14 mouse cellular contexts compared by ENCODE assay signal in the genomic region with DNA sequence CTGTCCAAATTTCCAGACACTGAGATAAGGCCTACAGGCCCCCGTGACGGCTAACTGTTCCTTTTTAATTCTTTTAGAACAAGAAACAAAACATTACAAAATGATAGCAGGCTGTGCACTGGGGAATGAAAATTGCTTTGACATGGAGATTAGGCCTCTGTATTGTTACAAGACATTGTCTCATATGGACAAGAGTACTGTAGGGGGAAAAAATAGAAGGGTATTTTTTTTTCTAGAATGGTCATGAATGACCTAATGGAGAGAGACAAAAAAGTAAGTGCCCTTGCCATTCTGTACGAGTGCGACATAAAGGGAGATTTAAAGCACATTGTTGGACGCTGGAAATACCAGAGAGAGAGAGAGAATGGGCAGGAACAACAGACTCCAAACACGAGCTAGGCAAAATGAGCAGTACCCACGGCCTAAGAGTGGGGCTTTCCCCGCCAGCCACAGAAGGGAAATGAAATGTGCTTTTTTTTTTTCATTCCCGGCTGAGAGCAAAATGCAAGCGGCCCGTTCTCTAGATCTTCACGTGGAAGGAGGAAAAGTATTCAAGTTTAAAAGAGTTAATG. TPM values are rescaled to one million over a fixed set of nuclear protein-coding genes. Genes with fewer than 3 reads are reported as not detected.
A peak's percentile ranks its signal among the peaks of the same experiment; 100 is the strongest.
DNase-seq lines count a peak whose midpoint lies in the region; ATAC-seq and TF ChIP-seq lines count a peak whose summit lies in the region.
"Had no signal": no experiment of that assay in that cellular context is flagged by ENCODE, and none has a peak within 500 bp of the region (broad histone marks: within the 10 kb centered on the region; RNA-seq: fewer than 3 reads in every experiment).

No protein-coding gene starts in this region.

- WGBS in kidney, embryonic 15.5 days, result 31% methylated on average over 12 of the region's 12 CpGs
- WGBS in kidney, adult 2 months, result 44% methylated on average over 12 of the region's 12 CpGs
- WGBS in forebrain, embryonic 10.5 days, result 20% methylated on average over 12 of the region's 12 CpGs
- WGBS in hindbrain, embryonic 14.5 days, result 7% methylated on average over 12 of the region's 12 CpGs
- 10% methylated on average over 12 of the region's 12 CpGs for WGBS in neural tube, embryonic 12.5 days

- 0 out of 2 replicates have a peak overlapping the region, but pooled peaks have one; percentile 2 for H3K4me3 ChIP-seq in kidney, embryonic 15.5 days (replicated peaks)
- no peak overlapping the region for H3K4me3 ChIP-seq in kidney, adult 2 months (ENCODE audit: insufficient read depth, low read depth, low read length)
- peak overlapping the region; percentile 25 for H3K4me3 ChIP-seq in forebrain, embryonic 10.5 days
- H3K4me3 ChIP-seq in hindbrain, embryonic 14.5 days (replicated peaks; ENCODE audit: low read length), result no peak overlapping the region
- no peak overlapping the region for H3K4me3 ChIP-seq in neural tube, embryonic 12.5 days
- H3K4me3 ChIP-seq: erythroblast, embryonic 14.5 days; lung, embryonic 15.5 days; stomach, embryonic 15.5 days had no signal

- peak overlapping the region; percentile 33 for H3K4me2 ChIP-seq in kidney, embryonic 15.5 days
- peak overlapping the region; percentile 24 for H3K4me2 ChIP-seq in hindbrain, embryonic 14.5 days (replicated peaks)
- H3K4me2 ChIP-seq in neural tube, embryonic 12.5 days (replicated peaks), result peak overlapping the region; percentile 48
- H3K4me2 ChIP-seq: lung, embryonic 15.5 days; stomach, embryonic 15.5 days had no signal

- ATAC-seq in kidney, embryonic 15.5 days (replicated peaks; ENCODE audit: low FRiP score), result no peak
- ATAC-seq in hindbrain, embryonic 14.5 days (ENCODE audit: low FRiP score), result no peak
- ATAC-seq in neural tube, embryonic 12.5 days (ENCODE audit: low FRiP score, low read depth), result peak; percentile 3; the same call in 1 of the 2 replicates
- ATAC-seq in megakaryocyte-erythroid progenitor cell, adult 5-6 weeks (replicated peaks; ENCODE audit: low FRiP score, low TSS enrichment, poor library complexity, severe bottlenecking), result no peak

- no peak for TF ChIP-seq POLR2A in kidney, adult 2 months (IDR thresholded peaks at IDR 0.05; ENCODE audit: low read depth, low read length)

- DNase-seq in kidney, adult 2 months, result no peak
- DNase-seq in forebrain, embryonic 10.5 days (ENCODE audit: extremely low spot score, low spot score), result no peak
- no peak for DNase-seq in hindbrain, embryonic 14.5 days (ENCODE audit: low spot score)
- DNase-seq in urinary bladder, postnatal 10 days (ENCODE audit: low spot score), result no peak
- no peak for DNase-seq in gastrocnemius, postnatal 25 days
- DNase-seq: cerebellum, postnatal 14 days; kidney, postnatal 14 days had no signal

- TF ChIP-seq CTCF in kidney, adult 2 months (conservative IDR thresholded peaks at IDR 0.05; ENCODE audit: insufficient read depth, insufficient read length, low read depth, low read length), result no peak

- peaks cover 14% of the 10 kb centered on the region for H3K4me1 ChIP-seq in kidney, embryonic 15.5 days
- no peaks in the 10 kb centered on the region for H3K4me1 ChIP-seq in kidney, adult 2 months (ENCODE audit: control insufficient read depth, insufficient read depth, low read length)
- peaks cover 28% of the 10 kb centered on the region for H3K4me1 ChIP-seq in forebrain, embryonic 10.5 days
- peaks cover 20% of the 10 kb centered on the region for H3K4me1 ChIP-seq in hindbrain, embryonic 14.5 days (replicated peaks; ENCODE audit: control insufficient read depth, insufficient read depth, low read length)
- H3K4me1 ChIP-seq in neural tube, embryonic 12.5 days, result peaks cover 41% of the 10 kb centered on the region
- H3K4me1 ChIP-seq: stomach, embryonic 15.5 days had no signal

- no peak overlapping the region for H3K27ac ChIP-seq in kidney, embryonic 15.5 days
- H3K27ac ChIP-seq in kidney, adult 2 months (ENCODE audit: insufficient read depth, low read depth, low read length), result no peak overlapping the region
- H3K27ac ChIP-seq in forebrain, embryonic 10.5 days, result no peak overlapping the region
- peak overlapping the region; percentile 38 for H3K27ac ChIP-seq in hindbrain, embryonic 14.5 days
- H3K27ac ChIP-seq in neural tube, embryonic 12.5 days, result 0 out of 2 replicates have a peak overlapping the region, but pooled peaks have one; percentile 53
- H3K27ac ChIP-seq: lung, embryonic 15.5 days; stomach, embryonic 15.5 days had no signal

- H3K36me3 ChIP-seq in kidney, embryonic 15.5 days, result no peaks in the 10 kb centered on the region
- H3K36me3 ChIP-seq in kidney, adult 2 months (ENCODE audit: control insufficient read depth, insufficient read depth, low read length), result no peaks in the 10 kb centered on the region
- no peaks in the 10 kb centered on the region for H3K36me3 ChIP-seq in forebrain, embryonic 10.5 days (replicated peaks)
- no peaks in the 10 kb centered on the region for H3K36me3 ChIP-seq in hindbrain, embryonic 14.5 days (replicated peaks; ENCODE audit: control insufficient read depth, insufficient read depth)
- H3K36me3 ChIP-seq in neural tube, embryonic 12.5 days, result peaks cover 10% of the 10 kb centered on the region; the same call in 1 of the 2 replicates
- H3K36me3 ChIP-seq: lung, embryonic 15.5 days; stomach, embryonic 15.5 days had no signal

- no peaks in the 10 kb centered on the region for H3K9me3 ChIP-seq in kidney, embryonic 15.5 days (replicated peaks)
- no peaks in the 10 kb centered on the region for H3K9me3 ChIP-seq in forebrain, embryonic 10.5 days
- no peaks in the 10 kb centered on the region for H3K9me3 ChIP-seq in hindbrain, embryonic 14.5 days (ENCODE audit: control insufficient read depth, low read length)
- no peaks in the 10 kb centered on the region for H3K9me3 ChIP-seq in neural tube, embryonic 12.5 days
- H3K9me3 ChIP-seq: lung, embryonic 15.5 days; stomach, embryonic 15.5 days had no signal

- no peak overlapping the region for H3K9ac ChIP-seq in kidney, embryonic 15.5 days
- no peak overlapping the region for H3K9ac ChIP-seq in hindbrain, embryonic 14.5 days
- H3K9ac ChIP-seq in neural tube, embryonic 12.5 days, result no peak overlapping the region
- H3K9ac ChIP-seq: lung, embryonic 15.5 days; stomach, embryonic 15.5 days had no signal

- H3K27me3 ChIP-seq in kidney, embryonic 15.5 days, result peaks cover 25% of the 10 kb centered on the region
- H3K27me3 ChIP-seq in kidney, adult 2 months (replicated peaks; ENCODE audit: control insufficient read depth, insufficient read depth, low read length), result no peaks in the 10 kb centered on the region
- H3K27me3 ChIP-seq in forebrain, embryonic 10.5 days (ENCODE audit: poor library complexity, severe bottlenecking), result peaks cover 56% of the 10 kb centered on the region
- H3K27me3 ChIP-seq in hindbrain, embryonic 14.5 days (ENCODE audit: control insufficient read depth, insufficient read depth, low read length), result no peaks in the 10 kb centered on the region
- no peaks in the 10 kb centered on the region for H3K27me3 ChIP-seq in neural tube, embryonic 12.5 days (replicated peaks)

RNA-seq across cellular contexts. Expression of gene Prox1, which starts 21.8 kb away (rescaled TPM):
- 1.3 and 1.8 TPM in 2 replicates for polyA plus RNA-seq in kidney, embryonic 15.5 days (2015; fragmentation: Nextera tagmentation; extraction: Ambion mirVana)
- 2.7 and 3.7 TPM in 2 replicates for polyA plus RNA-seq in kidney, adult 2 months (2012; rRNA removed)
- polyA plus RNA-seq in forebrain, embryonic 10.5 days (2016; fragmentation: Nextera tagmentation; extraction: Ambion mirVana), result 3.1 and 3.8 TPM in 2 replicates
- polyA plus RNA-seq in hindbrain, embryonic 14.5 days (2014; fragmentation: Nextera tagmentation; extraction: Ambion mirVana), result 9.6 and 9.7 TPM in 2 replicates
- 17.7 and 18.6 TPM in 2 replicates for polyA plus RNA-seq in neural tube, embryonic 12.5 days (2016; fragmentation: Nextera tagmentation; extraction: Ambion mirVana)
- not detected in 2 replicates for total RNA-seq in megakaryocyte-erythroid progenitor cell, adult 5-6 weeks (2014; fragmentation: Nextera tagmentation)
- 0.30 TPM in 1 of 2 replicates, not detected in the other for total RNA-seq in megakaryocyte-erythroid progenitor cell, adult 5-6 weeks (2017)
- total RNA-seq in gastrocnemius, postnatal 25 days (2021), result 1 to 10 TPM; 2.6 to 3.8 TPM
- total RNA-seq: granulocyte monocyte progenitor cell, adult 5-6 weeks had no signal

Comparison
In these comparisons a context has a peak if more than half of its experiments do, and no peak if none do; other contexts are left out.
1. H3K4me3 ChIP-seq: peak in kidney, embryonic 15.5 days (single experiment) and forebrain, embryonic 10.5 days (single experiment); none in kidney, adult 2 months (single experiment), hindbrain, embryonic 14.5 days (single experiment) and neural tube, embryonic 12.5 days (single experiment).
2. H3K27ac ChIP-seq: peak in hindbrain, embryonic 14.5 days (single experiment) and neural tube, embryonic 12.5 days (single experiment); none in kidney, embryonic 15.5 days (single experiment), kidney, adult 2 months (single experiment) and forebrain, embryonic 10.5 days (single experiment).
3. Peak in every context shown above with its lines, with median percentiles within 50 percentile points of each other: H3K4me2 ChIP-seq.